Mouse (Mus musculus): ENCODE data around the gene Ism1.

Gene Ism1

GRCm38 (mm10) chr2:139712046-139712445, 34.1 kb downstream of the Ism1 start:
- DNase-seq (ENCODE audit: extremely low read depth, low read depth, low spot score), result no peak

GRCm38 (mm10) chr2:139714206-139714605, 36.2 kb downstream of the Ism1 start:
- no peak for DNase-seq (ENCODE audit: extremely low read depth, low read depth, low spot score)

- no peak for DNase-seq (ENCODE audit: extremely low read depth, low read depth, low spot score)
These were observed 39.8 kb downstream of the Ism1 start for GRCm38 (mm10) chr2:139717772-139718171.

- no peak for DNase-seq (ENCODE audit: extremely low read depth, low read depth, low spot score)
These were observed 44.7 kb downstream of the Ism1 start for GRCm38 (mm10) chr2:139722700-139723099.

- DNase-seq (ENCODE audit: extremely low read depth, low read depth, low spot score), result no peak
These were observed 45.3 kb downstream of the Ism1 start for GRCm38 (mm10) chr2:139723304-139723703.

GRCm38 (mm10) chr2:139724202-139724838, 46.3 kb downstream of the Ism1 start:
- DNase-seq (ENCODE audit: extremely low read depth, low read depth, low spot score), result no peak

- no peak for DNase-seq (ENCODE audit: extremely low read depth, low read depth, low spot score)
These were observed 47.4 kb downstream of the Ism1 start for GRCm38 (mm10) chr2:139725328-139725727.

- no peak for DNase-seq (ENCODE audit: extremely low read depth, low read depth, low spot score)
These were observed 50.1 kb downstream of the Ism1 start for GRCm38 (mm10) chr2:139728060-139728459.

GRCm38 (mm10) chr2:139729377-139729776, 51.4 kb downstream of the Ism1 start:
- no peak for DNase-seq (ENCODE audit: extremely low read depth, low read depth, low spot score)

GRCm38 (mm10) chr2:139742381-139742780, 64.4 kb downstream of the Ism1 start:
- DNase-seq (ENCODE audit: extremely low read depth, low read depth, low spot score), result no peak

- DNase-seq (ENCODE audit: extremely low read depth, low read depth, low spot score), result no peak
These were observed 79.0 kb downstream of the Ism1 start for GRCm38 (mm10) chr2:139757021-139757420.

GRCm38 (mm10) chr2:139757456-139757855, 79.5 kb downstream of the Ism1 start:
- no peak for DNase-seq (ENCODE audit: extremely low read depth, low read depth, low spot score)

GRCm38 (mm10) chr2:139764355-139764754, 86.4 kb downstream of the Ism1 start:
- no peak for DNase-seq (ENCODE audit: extremely low read depth, low read depth, low spot score)

- no peak for DNase-seq (ENCODE audit: extremely low read depth, low read depth, low spot score)
These were observed 97.1 kb downstream of the Ism1 start for GRCm38 (mm10) chr2:139774949-139775570.

GRCm38 (mm10) chr2:139776644-139777043, 98.7 kb downstream of the Ism1 start:
- DNase-seq (ENCODE audit: extremely low read depth, low read depth, low spot score), result no peak

- DNase-seq (ENCODE audit: extremely low read depth, low read depth, low spot score), result no peak
These were observed 100.3 kb downstream of the Ism1 start for GRCm38 (mm10) chr2:139778283-139778682.

GRCm38 (mm10) chr2:139783318-139783850, 105.4 kb downstream of the Ism1 start:
- DNase-seq (ENCODE audit: extremely low read depth, low read depth, low spot score), result no peak

- DNase-seq (ENCODE audit: extremely low read depth, low read depth, low spot score), result no peak
These were observed 106.5 kb downstream of the Ism1 start for GRCm38 (mm10) chr2:139784465-139784864.

- DNase-seq (ENCODE audit: extremely low read depth, low read depth, low spot score), result no peak
These were observed 107.0 kb downstream of the Ism1 start for GRCm38 (mm10) chr2:139784946-139785345.

- no peak for DNase-seq (ENCODE audit: extremely low read depth, low read depth, low spot score)
These were observed 110.7 kb downstream of the Ism1 start for GRCm38 (mm10) chr2:139788658-139789057.

GRCm38 (mm10) chr2:139792345-139793120, 114.6 kb downstream of the Ism1 start:
- peak; percentile 87 for DNase-seq (ENCODE audit: extremely low read depth, low read depth, low spot score)

- peak; percentile 50 for DNase-seq (ENCODE audit: extremely low read depth, low read depth, low spot score)
These were observed 126.1 kb downstream of the Ism1 start for GRCm38 (mm10) chr2:139804041-139804440.
